Mouse (Mus musculus) B cell, adult 2 months (primary cell): Measurements from ENCODE around the gene BC005537.
"Not testable (repeated sequence)": the region's sequence is repeated elsewhere in the genome, so short reads cannot be mapped to it uniquely, and the experiment has no call there.

Experiments used
- DNase-seq, 2 experiments: peaks; one replicate each; pipeline ENCODE4 v3.0.0; 2022

The BC005537 gene

GRCm38 (mm10) chr13:24801308-24801921, at the start of gene BC005537:
Gene BC005537, plus strand, starts transcription at chr13:24801657.
- DNase-seq, result peak; percentile 78 to 83

GRCm38 (mm10) chr13:24756756-24757155, 44.7 kb upstream of the BC005537 start:
- DNase-seq, result no peak

DNA sequence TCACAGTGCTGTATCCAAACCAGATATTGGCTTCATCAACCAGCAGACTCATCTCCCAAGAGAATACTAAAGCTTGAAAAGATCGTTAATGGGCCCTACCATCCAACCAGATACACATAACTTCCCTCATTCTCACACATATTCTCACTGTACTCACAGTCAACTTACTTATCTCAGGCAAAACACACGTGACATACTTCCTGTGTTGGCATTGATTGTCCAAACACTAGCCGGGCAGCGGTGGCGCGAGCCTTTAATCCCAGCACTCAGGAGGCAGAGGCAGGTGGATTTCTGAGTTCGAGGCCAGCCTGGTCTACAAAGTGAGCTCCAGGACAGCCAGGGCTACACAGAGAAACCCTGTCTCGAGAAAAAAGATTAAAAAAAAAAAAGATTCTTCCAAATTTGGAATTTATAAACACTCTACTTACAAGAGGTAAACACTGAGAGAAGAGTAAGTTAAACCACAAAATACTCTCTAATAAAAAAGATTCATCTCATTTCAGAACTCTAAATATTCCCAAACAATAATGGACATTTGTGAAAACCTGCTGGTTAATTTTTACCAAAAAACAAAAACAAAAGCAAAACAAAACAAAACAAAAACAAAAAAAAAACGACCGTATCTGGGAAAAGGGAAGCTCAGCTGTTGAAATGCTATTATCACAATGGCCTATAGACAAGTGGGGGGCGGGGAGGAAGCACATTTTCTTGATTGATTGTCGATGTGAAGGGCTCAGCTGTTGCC, 43.5 kb upstream of the BC005537 start:
- DNase-seq, result no peak

- DNase-seq, result no peak
Observed at GRCm38 (mm10) chr13:24759451-24759850, 42.0 kb upstream of the BC005537 start.

GRCm38 (mm10) chr13:24760351-24760870, 41.0 kb upstream of the BC005537 start:
- DNase-seq, result no peak

DNA sequence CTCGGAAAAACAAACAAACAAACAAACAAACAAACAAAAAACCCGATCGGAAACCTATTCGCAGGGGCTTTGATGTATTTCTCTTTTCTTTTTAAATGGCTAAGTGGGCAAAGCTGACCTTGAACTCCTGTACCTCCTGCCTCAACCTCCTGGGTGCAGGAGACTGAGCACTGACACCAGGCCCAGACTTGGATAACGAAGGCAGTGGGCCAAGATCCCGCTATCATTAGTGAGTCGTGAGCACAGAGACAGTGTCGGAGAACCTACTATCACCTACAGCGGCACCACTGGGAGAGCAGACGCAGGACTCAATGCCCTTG, 40.4 kb upstream of the BC005537 start:
- DNase-seq, result no peak

DNA sequence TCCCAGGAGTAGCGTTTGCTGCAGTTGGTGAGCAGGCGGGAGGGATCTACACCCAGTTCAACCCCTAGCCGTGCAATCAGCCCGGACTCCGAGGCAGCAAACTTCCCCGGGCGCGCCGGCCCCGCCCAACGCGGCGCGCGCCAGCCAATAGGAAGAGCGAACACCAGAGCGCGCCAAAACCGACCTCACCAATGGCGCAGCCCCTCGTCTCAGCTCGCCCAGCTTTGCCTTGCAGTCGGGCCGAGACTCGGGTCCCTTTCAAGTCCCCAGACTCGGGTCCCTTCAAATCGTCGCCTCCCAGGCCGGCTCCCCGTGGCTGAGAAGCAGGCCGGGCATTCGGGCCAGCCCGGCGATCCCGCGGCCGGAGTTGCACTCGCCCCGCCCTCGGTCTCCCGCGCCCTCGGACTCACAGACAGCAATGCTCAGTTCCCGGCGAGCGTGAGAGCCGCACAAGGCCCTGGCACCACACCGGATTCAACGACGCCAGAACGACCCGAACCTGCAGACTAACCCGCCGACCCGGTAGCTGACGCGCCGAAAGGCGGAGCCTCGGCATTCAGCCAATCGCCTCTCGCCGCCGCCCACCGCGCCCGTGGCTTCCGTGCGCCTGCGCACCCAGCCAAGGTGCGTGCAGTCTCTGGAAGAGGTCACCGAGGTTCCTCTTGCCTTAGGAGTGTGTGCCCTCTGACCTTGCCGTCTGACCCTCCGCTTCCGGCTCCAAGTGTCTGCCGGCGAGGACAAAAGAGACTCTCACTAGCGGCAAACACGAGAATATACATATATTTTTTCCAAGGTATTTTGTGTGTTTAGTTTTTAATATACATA, 39.8 kb upstream of the BC005537 start, which contains the start of gene Gmnn:
Gene Gmnn (minus strand): TSS at position 521 of the 825 bp plus-strand sequence.
- DNase-seq, result peak; percentile 91

GRCm38 (mm10) chr13:24762254-24762653, 39.2 kb upstream of the BC005537 start:
- DNase-seq, result no peak

DNA sequence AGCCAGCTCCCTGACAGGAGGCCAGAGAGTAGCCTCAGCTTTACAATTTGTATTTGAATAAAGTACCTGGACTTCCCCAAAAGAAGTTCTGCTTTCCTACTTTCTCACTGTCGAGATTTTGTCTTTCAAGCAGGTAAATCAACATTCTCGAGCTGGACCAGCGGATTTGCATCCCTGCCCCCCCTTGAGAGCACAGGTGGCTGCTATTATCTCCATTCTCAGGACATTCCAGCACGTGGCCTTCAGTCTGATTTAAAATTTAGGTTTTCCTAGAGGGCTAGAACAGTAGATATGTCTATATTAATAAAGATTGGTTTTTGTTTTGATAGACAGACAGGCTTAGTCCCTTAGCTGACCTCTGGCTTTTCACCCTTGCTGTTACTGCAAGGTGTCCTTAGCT, 33.6 kb upstream of the BC005537 start:
- DNase-seq, result peak; percentile 35 to 50

DNA sequence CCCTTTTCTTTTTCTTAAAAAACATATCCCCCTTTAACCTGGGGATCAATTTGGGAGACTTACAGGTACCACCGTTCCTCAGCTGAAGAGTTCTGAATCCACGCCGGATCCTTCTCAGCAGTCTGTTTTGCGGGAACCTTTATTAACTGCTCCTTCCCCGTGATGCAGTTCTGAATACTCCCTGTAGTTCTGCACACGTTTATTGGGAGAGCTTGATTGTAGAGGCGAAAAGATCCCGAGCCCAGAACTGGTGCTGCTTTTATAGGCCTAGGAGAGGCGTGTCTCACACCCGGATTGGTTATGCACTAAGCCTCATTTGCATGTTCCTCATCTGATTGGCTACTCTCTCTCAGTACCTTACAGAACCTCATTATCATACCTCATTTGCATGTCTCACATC, 30.0 kb upstream of the BC005537 start:
- DNase-seq, result not testable (repeated sequence)

GRCm38 (mm10) chr13:24776146-24776844, 25.2 kb upstream of the BC005537 start:
- peak; percentile 69 to 73 for DNase-seq

- no peak for DNase-seq
Observed at GRCm38 (mm10) chr13:24778026-24778425, 23.4 kb upstream of the BC005537 start.

GRCm38 (mm10) chr13:24778706-24779380, 22.6 kb upstream of the BC005537 start:
- DNase-seq, result no peak

DNA sequence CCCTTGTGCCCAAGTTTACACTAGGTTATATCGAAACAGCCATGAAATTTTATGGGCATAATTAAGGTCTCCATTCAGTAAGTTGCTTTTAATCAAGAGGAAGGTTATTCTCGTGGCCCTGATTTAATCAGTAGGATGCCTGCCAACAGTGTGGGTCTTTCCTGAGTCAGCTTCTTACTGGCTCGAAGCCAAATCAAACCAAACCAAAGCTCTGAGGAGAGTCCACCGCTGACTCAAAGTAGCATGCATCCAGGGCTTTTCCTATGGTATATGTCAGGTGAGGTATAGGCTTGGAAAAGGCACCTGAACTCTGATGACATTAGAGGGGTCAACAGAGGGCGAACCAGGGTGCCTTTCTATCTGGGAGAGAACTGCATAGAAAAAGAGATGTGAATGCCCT, 19.5 kb upstream of the BC005537 start:
- no peak for DNase-seq

GRCm38 (mm10) chr13:24786014-24786490, 15.4 kb upstream of the BC005537 start:
- DNase-seq, result peak; percentile 39 to 47

- DNase-seq, result no peak
Observed at GRCm38 (mm10) chr13:24787477-24787876, 14.0 kb upstream of the BC005537 start.

DNA sequence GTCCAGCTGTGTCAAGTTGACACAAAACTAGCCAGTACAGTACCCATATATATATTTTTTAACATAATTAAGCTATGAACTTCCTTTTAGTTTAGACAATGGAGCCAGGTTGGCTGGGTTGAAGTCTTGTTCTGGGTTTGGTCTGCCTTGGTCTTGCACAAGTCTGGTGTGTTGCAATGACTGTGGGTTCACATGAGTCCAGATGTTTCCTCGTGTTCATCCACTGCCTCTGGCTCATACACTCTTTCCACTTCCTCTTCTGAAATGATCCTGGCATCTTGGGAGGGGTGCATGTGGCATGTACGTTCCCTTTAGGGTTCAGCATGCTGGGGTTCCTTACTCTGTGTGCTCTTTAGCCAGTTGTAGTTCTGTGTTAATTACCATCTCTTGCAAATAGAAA, 10.1 kb upstream of the BC005537 start:
- no peak for DNase-seq

- DNase-seq, result no peak
Observed at GRCm38 (mm10) chr13:24792411-24793045, 8.9 kb upstream of the BC005537 start.

- DNase-seq, result no peak
Observed at GRCm38 (mm10) chr13:24798686-24799085, 2.8 kb upstream of the BC005537 start.

GRCm38 (mm10) chr13:24799378-24799777, 2.1 kb upstream of the BC005537 start:
- no peak for DNase-seq

- peak; percentile 28 to 40 for DNase-seq
Observed at GRCm38 (mm10) chr13:24799925-24800673, 1.4 kb upstream of the BC005537 start.
